Mouse (Mus musculus) kidney, embryonic 15.5 days (tissue): ENCODE results near the gene Relt. TPM values are rescaled to one million over a fixed set of nuclear protein-coding genes. Genes with fewer than 3 reads are reported as not detected.

ENCODE experiments used
- ATAC-seq: fragments of 200-750 bp; cut with Nextera tagmentation; replicated peaks from 2 replicates; pipeline ENCODE4 v1.8.0; 2017; ENCODE audit warnings: moderate TSS enrichment; ENCODE audit not compliant: low FRiP score
- H3K27ac ChIP-seq: fragments of 300-500 bp; sonication (generic); 2 replicates; pipeline ENCODE4 v1.5.1; 2015; ENCODE audit warnings: mild to moderate bottlenecking, inconsistent platforms
- H3K27me3 ChIP-seq: fragments of 300-500 bp; sonication (generic); 2 replicates; pipeline ENCODE4 v1.6.1; 2015; ENCODE audit warnings: inconsistent platforms
- H3K36me3 ChIP-seq: fragments of 300-500 bp; sonication (generic); 2 replicates; pipeline ENCODE4 v1.6.1; 2015; ENCODE audit warnings: inconsistent platforms
- H3K4me1 ChIP-seq: fragments of 300-500 bp; sonication (generic); 2 replicates; pipeline ENCODE4 v1.6.1; 2015; ENCODE audit warnings: inconsistent platforms
- H3K4me2 ChIP-seq: fragments of 300-500 bp; sonication (generic); 2 replicates; pipeline ENCODE4 v1.6.1; 2015; ENCODE audit warnings: moderate library complexity, mild to moderate bottlenecking, inconsistent platforms
- H3K4me3 ChIP-seq: fragments of 300-500 bp; sonication (generic); replicated peaks from 2 replicates; pipeline ENCODE4 v1.5.1; 2015; ENCODE audit warnings: mild to moderate bottlenecking, inconsistent platforms
- H3K9ac ChIP-seq: fragments of 300-500 bp; sonication (generic); 2 replicates; pipeline ENCODE4 v1.6.1; 2015; ENCODE audit warnings: mild to moderate bottlenecking, inconsistent platforms
- H3K9me3 ChIP-seq: fragments of 300-500 bp; sonication (generic); replicated peaks from 2 replicates; pipeline ENCODE4 v1.6.1; 2016; ENCODE audit warnings: inconsistent platforms
- WGBS: fragments of 180-500 bp; shearing (Covaris S2); methylation state at CpG from one replicate; pipeline ENCODE4 v1.1.7; 2015; ENCODE audit warnings: mixed read lengths; 5-methylcytosine and 5-hydroxymethylcytosine counted together
- microRNA-seq: library from miRNA; unstranded; fragments of <30 nt; microRNA quantifications from one replicate; pipeline ENCODE4, GENCODE M21; 2016
- polyA plus RNA-seq: library from polyadenylated mRNA; unstranded; fragments of >200 nt; fragmentation: Nextera tagmentation; extraction: Ambion mirVana; gene quantifications from 2 replicates; pipeline ENCODE4 v1.2.1, GENCODE M21; 2015

Gene Relt
- polyA plus RNA-seq, 1 experiment from 2014 or later = 4.9 TPM

DNA sequence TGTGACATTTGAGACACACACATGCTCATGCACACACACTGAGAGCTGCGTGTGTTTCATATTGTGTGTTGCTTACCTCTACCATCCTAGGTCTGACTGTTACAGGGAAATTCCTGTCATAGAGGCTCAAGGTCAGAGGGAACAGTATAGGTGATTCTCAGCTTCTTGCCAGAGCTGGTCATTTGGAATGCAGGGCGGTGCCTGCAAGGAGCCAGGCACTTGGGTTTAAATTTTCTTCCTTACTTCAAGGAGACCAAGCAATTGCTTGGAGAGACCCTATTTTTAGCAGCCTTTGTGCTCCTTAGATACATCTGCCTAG, 45.8 kb downstream of the Relt start:
- Histone ChIP-seq H3K4me1 (0 out of 2 replicates have a peak, but pooled peaks cover 6% of the 10 kb centered on the region), H3K9me3 (no peaks in the 10 kb centered on the region), H3K9ac (no peak overlapping the region), H3K4me2 (no peak overlapping the region), H3K27me3 (no peaks in the 10 kb centered on the region), H3K4me3 (no peak overlapping the region), H3K36me3 (no peaks in the 10 kb centered on the region), H3K27ac (no peak overlapping the region)
- 78% methylated on average over 2 of the region's 2 CpGs for WGBS
- no peak for ATAC-seq

DNA sequence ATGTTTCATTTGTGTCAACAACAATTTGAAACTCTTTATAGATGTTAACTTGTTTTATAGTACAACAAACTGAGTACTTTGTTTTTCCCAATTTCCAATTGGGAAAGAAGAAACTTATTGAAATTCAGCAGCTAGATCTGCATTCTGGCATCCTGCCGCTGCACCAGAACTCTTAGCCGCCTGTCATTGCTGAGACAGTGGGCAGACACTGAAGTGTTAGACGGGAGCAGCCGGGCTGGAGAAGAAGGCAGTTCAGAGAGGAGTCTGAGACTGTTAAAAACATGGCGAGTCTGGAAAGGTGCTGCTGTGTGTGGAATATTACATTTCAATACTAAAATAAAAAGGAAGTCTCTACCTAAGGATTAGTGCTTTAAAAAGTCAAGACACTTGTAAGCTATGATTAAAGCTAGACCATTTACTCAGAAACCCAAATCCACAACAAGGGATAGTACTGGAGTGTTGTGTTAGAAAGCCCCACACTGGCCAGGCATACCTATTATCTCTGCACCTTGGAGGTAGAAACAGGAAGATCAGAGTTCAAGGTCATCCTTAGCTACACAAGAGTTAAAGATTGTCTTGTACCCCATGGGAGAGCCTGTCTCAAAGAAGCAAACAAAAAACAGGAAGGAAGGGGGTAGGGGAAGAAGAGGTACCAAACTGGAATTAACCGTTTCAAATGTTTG, 46.3 kb downstream of the Relt start:
- no peak for ATAC-seq
- H3K9ac ChIP-seq = no peak overlapping the region
- no peaks in the 10 kb centered on the region for H3K9me3 ChIP-seq
- 0 out of 2 replicates have a peak, but pooled peaks cover 6% of the 10 kb centered on the region for H3K4me1 ChIP-seq
- H3K4me3 ChIP-seq = no peak overlapping the region
- WGBS = 68% methylated on average over 6 of the region's 6 CpGs
- H3K36me3 ChIP-seq = no peaks in the 10 kb centered on the region
- no peak overlapping the region for H3K27ac ChIP-seq
- no peak overlapping the region for H3K4me2 ChIP-seq
- no peaks in the 10 kb centered on the region for H3K27me3 ChIP-seq

DNA sequence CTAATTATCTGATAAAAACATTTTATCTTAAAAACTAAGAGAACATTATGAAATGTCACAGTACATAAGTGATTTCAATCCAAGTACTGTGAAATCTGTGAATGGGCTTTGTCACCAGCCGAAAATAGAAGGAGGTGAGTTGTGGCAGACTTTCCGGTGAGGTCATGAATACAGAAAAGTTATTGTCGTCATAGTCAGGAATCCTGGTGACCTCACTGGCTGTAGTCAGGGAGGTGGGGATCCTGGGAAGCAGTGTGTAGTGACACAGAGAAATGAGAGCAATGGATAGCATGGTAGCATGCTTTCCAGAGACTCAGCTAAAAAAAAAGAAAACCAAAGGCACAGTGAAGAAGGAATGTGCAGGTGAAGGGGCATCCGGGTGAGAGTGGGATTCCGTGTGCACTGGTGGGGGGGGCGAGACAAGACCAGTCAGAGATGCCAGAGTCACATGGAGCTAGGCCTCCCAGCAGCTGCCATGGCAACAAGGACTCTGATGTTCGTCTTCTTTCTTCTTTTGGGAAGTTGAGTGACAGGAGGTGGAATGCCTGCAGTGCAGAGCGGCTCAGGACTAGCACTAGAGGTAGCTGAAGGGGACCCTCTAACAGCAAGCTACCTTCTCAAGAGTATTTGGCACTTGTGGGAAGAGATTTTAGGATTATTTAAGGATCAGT, 47.2 kb downstream of the Relt start:
- no peak overlapping the region for H3K4me2 ChIP-seq
- H3K27ac ChIP-seq = no peak overlapping the region
- H3K9ac ChIP-seq = no peak overlapping the region
- H3K27me3 ChIP-seq = no peaks in the 10 kb centered on the region
- no peak overlapping the region for H3K4me3 ChIP-seq
- H3K9me3 ChIP-seq = no peaks in the 10 kb centered on the region
- WGBS = 74% methylated on average over 8 of the region's 8 CpGs
- no peak for ATAC-seq
- H3K4me1 ChIP-seq = 0 out of 2 replicates have a peak, but pooled peaks cover 6% of the 10 kb centered on the region
- H3K36me3 ChIP-seq = no peaks in the 10 kb centered on the region

DNA sequence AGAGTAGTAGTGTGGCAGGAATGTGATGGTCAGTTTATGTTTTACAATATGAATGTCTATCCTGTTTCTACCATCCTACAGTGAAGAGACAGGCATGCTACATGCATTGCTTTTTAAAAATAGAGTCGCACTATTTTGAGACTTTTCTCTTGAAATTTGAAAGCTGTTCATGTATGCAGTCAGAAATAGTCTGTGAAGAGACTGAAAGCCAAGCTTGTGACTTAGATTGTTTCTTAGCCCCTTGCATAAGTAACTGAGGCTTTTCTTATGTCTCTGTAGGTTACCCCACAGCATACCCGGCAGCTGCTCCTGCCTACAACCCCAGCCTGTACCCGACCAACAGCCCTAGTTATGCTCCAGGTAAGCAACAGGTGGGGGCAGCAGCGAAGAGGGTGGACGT, 50.6 kb downstream of the Relt start:
- Histone ChIP-seq H3K4me2 (no peak overlapping the region), H3K27ac (no peak overlapping the region), H3K4me3 (no peak overlapping the region), H3K9ac (no peak overlapping the region), H3K36me3 (peaks cover 2% of the 10 kb centered on the region; the same call in 1 of the 2 replicates), H3K4me1 (0 out of 2 replicates have a peak, but pooled peaks cover 6% of the 10 kb centered on the region), H3K27me3 (no peaks in the 10 kb centered on the region), H3K9me3 (no peaks in the 10 kb centered on the region)
- 88% methylated on average over 5 of the region's 5 CpGs for WGBS
- ATAC-seq = no peak

DNA sequence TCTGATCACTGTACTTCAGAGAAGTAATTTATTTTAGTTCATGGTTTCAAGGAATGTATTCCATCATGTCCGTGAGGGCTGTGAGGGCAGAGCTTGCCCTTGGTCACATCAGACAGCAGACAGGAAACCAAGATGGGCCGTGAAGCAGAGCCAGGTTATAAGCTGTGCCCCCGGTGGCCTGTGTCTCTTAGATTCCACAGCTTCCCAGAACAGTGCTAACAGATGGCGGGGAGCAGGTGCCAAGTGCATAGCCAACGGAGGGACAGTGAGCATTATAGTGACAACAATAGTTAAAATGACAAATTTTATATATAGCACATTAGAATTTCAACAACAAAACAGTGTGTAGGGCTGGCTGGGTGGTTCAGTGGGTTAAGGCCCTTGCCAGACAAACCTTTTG, 51.3 kb downstream of the Relt start:
- Histone ChIP-seq H3K4me3 (no peak overlapping the region), H3K27me3 (no peaks in the 10 kb centered on the region), H3K9ac (no peak overlapping the region), H3K36me3 (peaks cover 2% of the 10 kb centered on the region; the same call in 1 of the 2 replicates), H3K9me3 (no peaks in the 10 kb centered on the region), H3K4me2 (no peak overlapping the region), H3K4me1 (no peaks in the 10 kb centered on the region), H3K27ac (no peak overlapping the region)
- ATAC-seq = no peak
- WGBS = 68% methylated on average over 5 of the region's 5 CpGs

DNA sequence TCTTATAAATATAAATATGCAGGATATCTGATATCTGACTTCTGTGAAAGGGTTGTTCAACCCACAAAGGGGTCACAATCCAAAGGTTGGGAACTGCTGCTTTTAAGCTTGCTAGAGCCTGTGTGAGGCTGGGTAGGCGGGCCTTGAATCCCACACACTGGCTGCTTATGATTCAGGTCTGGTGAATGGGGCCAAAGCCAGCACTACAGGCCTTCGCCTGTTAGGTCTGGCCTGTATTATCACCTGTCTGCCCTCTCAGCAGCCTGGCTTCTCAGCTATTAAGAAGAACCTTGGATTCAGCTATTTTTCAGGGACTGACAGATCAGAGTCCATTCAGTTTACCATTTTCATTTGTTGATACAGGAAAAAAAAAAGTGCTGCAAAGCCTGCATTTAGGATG, 57.9 kb downstream of the Relt start:
- Histone ChIP-seq H3K9me3 (no peaks in the 10 kb centered on the region), H3K4me1 (no peaks in the 10 kb centered on the region), H3K4me3 (no peak overlapping the region), H3K4me2 (no peak overlapping the region), H3K27me3 (no peaks in the 10 kb centered on the region), H3K36me3 (peaks cover 2% of the 10 kb centered on the region; the same call in 1 of the 2 replicates), H3K27ac (no peak overlapping the region), H3K9ac (no peak overlapping the region)
- 68% methylated on average over 2 of the region's 2 CpGs for WGBS
- no peak for ATAC-seq

DNA sequence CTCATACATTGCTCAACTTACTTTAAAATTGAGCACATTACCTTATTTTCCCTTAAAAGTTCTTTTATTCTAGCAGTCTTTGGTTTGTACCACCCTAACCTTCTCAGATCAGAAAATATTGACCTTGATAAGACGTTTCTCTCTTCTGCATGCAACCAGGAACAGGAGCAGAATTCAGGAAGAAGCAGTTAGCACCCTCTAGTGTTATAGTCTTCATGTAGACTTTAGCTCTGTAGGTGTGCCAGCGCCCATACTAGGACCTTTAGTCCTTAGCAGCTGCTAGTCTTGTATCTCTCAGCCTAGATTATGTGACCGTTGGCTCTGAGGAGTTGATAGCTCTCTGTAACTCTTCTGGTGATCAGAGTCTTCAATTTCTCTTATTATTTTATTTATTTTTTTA, 64.4 kb downstream of the Relt start:
- H3K27ac ChIP-seq = no peak overlapping the region
- no peak for ATAC-seq
- H3K4me3 ChIP-seq = no peak overlapping the region
- WGBS = 60% methylated on average over 3 of the region's 3 CpGs
- no peaks in the 10 kb centered on the region for H3K36me3 ChIP-seq
- no peak overlapping the region for H3K9ac ChIP-seq
- H3K27me3 ChIP-seq = no peaks in the 10 kb centered on the region
- H3K4me1 ChIP-seq = no peaks in the 10 kb centered on the region
- no peak overlapping the region for H3K4me2 ChIP-seq
- H3K9me3 ChIP-seq = no peaks in the 10 kb centered on the region

Small RNAs within 50 kb of the gene (microRNA-seq; reads per million reads assigned to microRNA genes)
- 58.5 reads per million, percentile 51 among the genes with 10 or more reads in this experiment for gene Mir3102

Other genes with a start within 250 kb of the Relt start
- gene Plekhb1, start 201.0 kb downstream of the Relt start, polyA plus RNA-seq = 3.5 and 4.4 TPM in 2 replicates
- gene Fam168a, start 156.8 kb downstream of the Relt start, polyA plus RNA-seq = 38.4 and 46.1 TPM in 2 replicates
- 9.1 and 12.2 TPM in 2 replicates for gene Arhgef17, start 68.7 kb upstream of the Relt start, polyA plus RNA-seq
- gene P2ry6, start 111.2 kb upstream of the Relt start, polyA plus RNA-seq = 5.2 TPM in 2 replicates
- 1.1 and 1.5 TPM in 2 replicates for gene P2ry2, start 149.4 kb upstream of the Relt start, polyA plus RNA-seq
- 25.7 and 27.1 TPM in 2 replicates for gene Fchsd2, start 229.4 kb upstream of the Relt start, polyA plus RNA-seq